Mouse (Mus musculus) cortical plate, adult 2 months (tissue): ENCODE data around the gene Hist1h4f. TPM values are rescaled to one million over a fixed set of nuclear protein-coding genes. Genes with fewer than 3 reads are reported as not detected.
"Not testable (repeated sequence)": the region's sequence is repeated elsewhere in the genome, so short reads cannot be mapped to it uniquely, and the experiment has no call there.

Source experiments
- H3K27ac ChIP-seq: fragments of 200-500 bp; 2 replicates; pipeline ENCODE4 v1.5.1; 2012; ENCODE audit warnings: low read length, control low read depth, inconsistent platforms; ENCODE audit not compliant: insufficient read depth
- H3K4me1 ChIP-seq: fragments of 200-500 bp; 2 replicates; pipeline ENCODE4 v1.6.1; 2011; ENCODE audit warnings: low read length; ENCODE audit not compliant: control insufficient read depth, insufficient read depth
- H3K4me3 ChIP-seq: fragments of 200-500 bp; 2 replicates; pipeline ENCODE4 v1.5.1; 2011; ENCODE audit warnings: mild to moderate bottlenecking, low read length, control low read depth; ENCODE audit not compliant: insufficient read depth
- CTCF ChIP-seq: fragments of 200-500 bp; IDR thresholded peaks from 2 replicates; pipeline ENCODE4 v1.5.1; 2011; ENCODE audit warnings: mild to moderate bottlenecking, control low read depth, low read length; ENCODE audit not compliant: insufficient read depth; ENCODE audit errors: extremely low read depth
- POLR2A ChIP-seq: fragments of 200-500 bp; IDR thresholded peaks from 2 replicates; pipeline ENCODE4 v1.6.1; 2011; ENCODE audit warnings: mild to moderate bottlenecking, low read length, control low read depth; ENCODE audit not compliant: insufficient read depth; ENCODE audit errors: extremely low read depth
- polyA plus RNA-seq: library from polyadenylated mRNA; depleted of rRNA; stranded (reverse); fragments of >200 nt; gene quantifications from 2 replicates; pipeline ENCODE4 v1.2.3, GENCODE M21; 2012

Hist1h4f gene
- polyA plus RNA-seq, 1 experiment: 13.1 TPM

DNA sequence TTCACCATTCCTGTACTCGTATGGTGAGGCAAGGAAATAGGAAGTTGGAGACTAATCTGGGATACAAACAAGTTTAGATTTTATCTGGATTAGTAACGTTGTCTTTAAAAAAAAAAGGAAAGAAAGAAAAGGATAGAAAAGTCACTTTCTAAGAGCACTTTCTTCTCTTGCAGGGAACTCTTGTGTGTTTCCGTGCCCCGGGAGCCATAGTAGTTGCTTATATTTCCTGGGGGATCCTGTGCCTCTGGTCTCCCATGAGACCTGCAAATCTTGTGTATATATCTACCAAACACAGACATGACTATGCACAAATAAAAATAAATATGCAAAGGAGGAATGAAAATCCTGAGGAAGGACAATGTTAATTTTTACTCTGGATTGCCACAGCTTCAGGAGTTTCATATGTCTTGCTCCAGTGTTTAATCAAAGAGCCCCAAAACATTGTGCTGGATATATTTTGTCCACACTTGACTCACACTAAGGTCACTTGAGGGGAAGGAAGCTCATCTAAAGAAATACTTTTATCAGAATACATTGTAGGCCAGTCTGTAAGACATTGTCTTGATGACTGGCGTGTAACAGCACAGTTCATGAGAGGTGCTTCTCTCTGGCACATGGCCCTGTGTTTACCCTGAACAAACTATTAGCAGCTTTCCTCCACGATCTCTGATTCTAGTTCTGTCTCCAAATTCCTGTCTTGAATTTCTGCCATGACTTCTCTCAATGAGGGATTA lies 25.6 kb upstream of the Hist1h4f start:
- Histone ChIP-seq H3K4me3 (no peak overlapping the region), H3K27ac (no peak overlapping the region), H3K4me1 (peaks cover 2% of the 10 kb centered on the region; the same call in 1 of the 2 replicates)
- TF ChIP-seq CTCF (no peak), POLR2A (no peak)

DNA sequence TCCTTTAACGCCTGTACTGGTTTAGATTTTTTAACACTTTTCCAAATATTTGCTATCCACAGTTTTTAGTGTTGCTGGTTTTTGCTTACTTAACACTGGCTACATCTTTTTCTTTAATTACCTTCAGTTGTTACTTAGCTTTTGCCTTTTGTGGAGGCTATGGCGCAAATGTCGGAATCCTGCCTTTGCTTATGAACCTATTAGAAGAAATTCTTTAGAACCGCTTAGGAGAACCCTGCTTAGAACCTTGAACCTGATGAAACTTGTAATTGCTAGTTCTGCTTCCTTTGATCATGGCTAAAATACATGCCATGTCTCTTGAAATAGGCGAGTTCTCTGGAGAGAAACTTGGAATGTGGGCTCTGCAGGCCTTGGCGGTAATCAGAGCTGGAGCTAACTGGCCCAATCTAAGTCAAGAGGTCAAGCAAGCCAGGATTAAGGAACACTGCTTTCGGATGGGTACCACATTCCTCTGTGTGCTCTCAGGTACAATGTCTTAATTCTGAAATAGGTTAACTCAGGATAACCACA lies 25.0 kb upstream of the Hist1h4f start:
- H3K27ac ChIP-seq: no peak overlapping the region
- H3K4me3 ChIP-seq: peak overlapping the region; percentile 58; the same call in 1 of the 2 replicates
- H3K4me1 ChIP-seq: peaks cover 2% of the 10 kb centered on the region; the same call in 1 of the 2 replicates
- TF ChIP-seq POLR2A (no peak), CTCF (no peak)

DNA sequence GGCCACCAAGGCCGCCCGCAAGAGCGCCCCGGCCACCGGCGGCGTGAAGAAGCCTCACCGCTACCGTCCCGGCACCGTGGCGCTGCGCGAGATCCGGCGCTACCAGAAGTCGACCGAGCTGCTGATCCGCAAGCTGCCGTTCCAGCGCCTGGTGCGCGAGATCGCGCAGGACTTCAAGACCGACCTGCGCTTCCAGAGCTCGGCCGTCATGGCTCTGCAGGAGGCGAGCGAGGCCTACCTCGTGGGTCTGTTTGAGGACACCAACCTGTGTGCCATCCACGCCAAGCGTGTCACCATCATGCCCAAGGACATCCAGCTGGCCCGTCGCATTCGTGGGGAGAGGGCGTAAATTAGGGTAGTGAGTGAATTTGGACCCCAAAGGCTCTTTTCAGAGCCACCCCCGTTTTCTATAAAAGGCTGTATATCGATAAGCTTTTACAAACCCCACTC lies 24.4 kb upstream of the Hist1h4f start:
- H3K27ac ChIP-seq, H3K4me1 ChIP-seq: not testable (repeated sequence)
- peak overlapping the region; percentile 58 for H3K4me3 ChIP-seq

DNA sequence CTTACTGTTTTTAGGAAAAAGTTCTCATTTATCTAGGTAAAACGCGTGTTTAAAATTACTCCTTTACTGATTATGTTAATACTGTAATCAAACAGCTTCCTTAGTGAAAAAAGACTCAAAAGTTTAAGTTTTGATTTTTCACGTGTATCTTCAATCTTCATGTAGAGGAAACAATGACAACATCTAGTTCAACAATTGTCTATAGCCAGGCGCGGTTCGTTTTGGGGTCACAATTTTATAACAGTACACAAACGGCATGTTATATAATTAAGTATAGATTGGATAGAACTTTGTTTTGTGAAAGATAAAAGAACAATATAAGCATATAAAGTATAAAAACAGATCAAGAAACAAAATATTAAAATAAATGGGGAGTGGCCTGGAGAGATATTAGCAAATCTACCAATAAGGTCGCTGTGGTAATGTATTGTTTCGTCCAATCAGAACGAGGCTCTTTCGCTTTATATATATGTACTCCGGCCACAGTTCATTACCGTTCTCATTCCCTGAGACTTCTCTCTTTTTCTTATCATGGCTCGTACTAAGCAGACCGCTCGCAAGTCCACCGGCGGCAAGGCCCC lies 23.9 kb upstream of the Hist1h4f start, which contains the start of gene Hist1h3d:
Gene Hist1h3d, plus strand, starts transcription at position 493 of the 581 bp plus-strand sequence.
- TF ChIP-seq CTCF (no peak), POLR2A (peak; percentile 49; the same call in 1 of the 2 replicates)

DNA sequence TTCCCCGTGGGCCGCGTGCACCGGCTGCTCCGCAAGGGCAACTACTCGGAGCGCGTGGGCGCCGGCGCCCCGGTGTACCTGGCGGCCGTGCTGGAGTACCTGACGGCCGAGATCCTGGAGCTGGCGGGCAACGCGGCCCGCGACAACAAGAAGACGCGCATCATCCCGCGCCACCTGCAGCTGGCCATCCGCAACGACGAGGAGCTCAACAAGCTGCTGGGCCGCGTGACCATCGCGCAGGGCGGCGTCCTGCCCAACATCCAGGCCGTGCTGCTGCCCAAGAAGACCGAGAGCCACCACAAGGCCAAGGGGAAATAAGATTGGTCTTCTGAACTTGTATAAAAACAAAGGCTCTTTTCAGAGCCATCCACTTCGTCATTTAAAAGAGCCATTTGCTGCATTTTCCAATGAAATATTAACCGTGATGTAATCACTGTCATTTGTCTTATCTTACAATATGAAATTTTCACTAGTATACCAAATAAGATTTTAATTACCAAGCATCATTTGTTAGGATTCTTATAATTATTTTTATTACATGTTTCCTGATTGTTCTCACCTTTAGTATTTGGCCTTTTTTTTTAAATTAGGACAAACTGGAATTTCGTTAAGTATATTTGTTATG lies 23.2 kb upstream of the Hist1h4f start:
- peak overlapping the region; percentile 95 for H3K27ac ChIP-seq
- not testable (repeated sequence) for H3K4me3 ChIP-seq, H3K4me1 ChIP-seq

More for the DNA sequence above, 23.9 kb upstream of the Hist1h4f start, which contains the start of gene Hist1h3d:
- peak within 1 kb of the TSS; percentile 95 for H3K27ac ChIP-seq
- H3K4me3 ChIP-seq: peak within 1 kb of the TSS; percentile 58
- H3K4me1 ChIP-seq: peaks cover 2% of the 10 kb centered on the region; the same call in 1 of the 2 replicates

DNA sequence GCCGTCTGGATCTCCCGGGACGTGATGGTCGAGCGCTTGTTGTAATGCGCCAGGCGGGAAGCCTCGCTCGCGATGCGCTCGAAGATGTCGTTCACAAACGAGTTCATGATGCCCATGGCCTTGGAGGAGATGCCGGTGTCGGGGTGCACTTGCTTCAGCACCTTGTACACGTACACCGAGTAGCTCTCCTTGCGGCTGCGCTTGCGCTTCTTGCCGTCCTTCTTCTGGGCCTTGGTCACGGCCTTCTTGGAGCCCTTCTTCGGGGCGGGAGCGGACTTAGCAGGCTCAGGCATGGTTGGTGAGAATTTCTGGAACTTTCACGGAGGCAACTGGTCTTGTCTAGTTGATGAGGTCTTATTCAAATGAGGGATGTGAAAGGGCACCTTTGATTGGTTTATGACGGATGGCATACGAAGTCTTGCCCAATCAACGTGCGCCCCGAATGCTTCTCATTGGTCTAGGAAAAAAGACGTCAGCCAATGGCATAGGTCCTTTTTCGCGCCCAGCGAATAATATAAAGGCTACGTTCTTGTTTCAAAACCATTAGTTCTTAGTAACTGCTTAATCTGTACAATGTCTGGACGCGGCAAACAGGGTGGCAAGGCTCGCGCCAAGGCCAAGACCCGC lies 22.6 kb upstream of the Hist1h4f start, which contains the start of the genes Hist1h2bf and Hist1h2ad:
Gene Hist1h2bf, minus strand, starts transcription at position 299 of the 627 bp plus-strand sequence.
Gene Hist1h2ad, plus strand, starts transcription at position 484 of the 627 bp plus-strand sequence.
- peak within 1 kb of the TSS; percentile 95 for H3K27ac ChIP-seq
- H3K4me3 ChIP-seq: peak within 1 kb of the TSS; percentile 32
- H3K4me1 ChIP-seq: not testable (repeated sequence)

DNA sequence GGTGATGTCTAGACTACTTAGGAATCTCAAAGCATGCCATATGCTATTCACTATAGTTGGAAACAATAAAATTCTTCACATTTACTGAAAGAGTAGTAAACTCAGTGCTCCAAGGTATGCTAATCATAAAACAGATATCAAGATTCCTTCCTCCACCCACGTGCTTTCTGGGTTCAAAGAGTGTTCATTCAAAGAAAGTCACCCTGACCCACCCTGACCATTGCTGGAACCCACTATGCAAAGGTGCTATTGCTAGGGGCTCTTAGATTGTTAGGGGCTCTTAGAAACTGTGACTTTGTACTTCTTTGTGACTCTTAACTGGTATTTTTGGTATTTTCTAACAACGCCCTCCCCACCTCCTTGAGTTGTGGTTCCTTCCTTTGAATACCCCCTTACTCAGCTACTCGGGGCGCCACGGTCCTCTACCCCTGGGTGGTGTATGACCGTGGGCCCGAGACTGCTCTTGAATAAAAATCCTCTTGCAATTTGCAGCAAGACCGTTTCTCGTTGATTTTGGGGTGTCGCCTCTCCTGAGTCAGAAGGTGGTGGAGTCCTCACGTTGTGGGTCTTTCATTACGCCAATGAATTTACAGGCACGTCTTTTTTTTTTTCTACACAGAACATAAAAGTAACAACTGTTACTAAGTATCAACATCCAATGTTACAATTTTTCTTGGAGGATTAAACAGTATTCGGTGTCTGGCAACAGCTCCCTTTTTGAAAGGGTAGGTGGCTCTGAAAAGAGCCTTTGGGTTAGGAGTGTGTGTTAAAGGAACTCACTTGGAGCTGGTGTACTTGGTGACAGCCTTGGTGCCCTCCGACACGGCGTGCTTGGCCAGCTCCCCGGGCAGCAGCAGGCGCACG lies 21.8 kb upstream of the Hist1h4f start:
- H3K4me3 ChIP-seq: peak overlapping the region; percentile 69; the same call in 1 of the 2 replicates

DNA sequence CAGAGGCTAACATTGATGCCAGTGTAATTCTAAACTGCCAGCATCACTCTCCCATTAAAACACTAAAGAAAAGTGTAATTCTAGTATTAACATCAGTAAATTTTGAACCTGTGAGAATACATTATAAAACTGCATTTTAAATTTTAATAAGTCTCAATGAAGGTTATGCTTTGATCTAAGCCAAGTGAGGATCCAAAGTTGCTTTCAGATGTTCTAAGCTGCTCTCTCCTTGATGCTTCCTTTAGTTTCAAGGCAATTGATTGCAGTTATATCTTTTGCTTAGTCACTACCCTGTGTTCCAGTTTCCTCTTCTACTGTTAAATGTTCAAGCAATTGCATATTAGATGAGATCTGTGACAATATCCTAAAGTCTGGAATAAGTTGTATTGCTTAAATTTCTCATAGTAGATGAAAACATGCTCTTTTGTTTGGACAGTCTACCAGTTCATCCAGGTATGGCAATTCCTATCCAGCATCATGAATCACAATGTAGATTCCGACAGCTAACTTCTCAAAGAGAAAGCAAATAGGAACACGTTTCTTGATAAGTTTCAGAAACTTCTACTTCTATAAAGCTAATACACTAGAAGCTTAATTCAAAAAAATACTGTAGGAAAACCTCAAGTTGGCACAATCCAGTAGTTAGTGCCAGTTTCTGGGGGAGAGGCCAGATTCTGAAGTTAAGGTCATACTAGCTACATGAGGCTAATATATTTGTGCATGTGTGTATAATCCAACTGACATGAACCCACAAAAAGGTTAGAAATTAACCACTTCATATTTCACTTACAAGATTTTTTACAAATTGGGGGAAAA lies 21.0 kb upstream of the Hist1h4f start:
- H3K27ac ChIP-seq: no peak overlapping the region

More for the DNA sequence above, 21.8 kb upstream of the Hist1h4f start:
- not testable (repeated sequence) for H3K4me1 ChIP-seq, H3K27ac ChIP-seq

DNA sequence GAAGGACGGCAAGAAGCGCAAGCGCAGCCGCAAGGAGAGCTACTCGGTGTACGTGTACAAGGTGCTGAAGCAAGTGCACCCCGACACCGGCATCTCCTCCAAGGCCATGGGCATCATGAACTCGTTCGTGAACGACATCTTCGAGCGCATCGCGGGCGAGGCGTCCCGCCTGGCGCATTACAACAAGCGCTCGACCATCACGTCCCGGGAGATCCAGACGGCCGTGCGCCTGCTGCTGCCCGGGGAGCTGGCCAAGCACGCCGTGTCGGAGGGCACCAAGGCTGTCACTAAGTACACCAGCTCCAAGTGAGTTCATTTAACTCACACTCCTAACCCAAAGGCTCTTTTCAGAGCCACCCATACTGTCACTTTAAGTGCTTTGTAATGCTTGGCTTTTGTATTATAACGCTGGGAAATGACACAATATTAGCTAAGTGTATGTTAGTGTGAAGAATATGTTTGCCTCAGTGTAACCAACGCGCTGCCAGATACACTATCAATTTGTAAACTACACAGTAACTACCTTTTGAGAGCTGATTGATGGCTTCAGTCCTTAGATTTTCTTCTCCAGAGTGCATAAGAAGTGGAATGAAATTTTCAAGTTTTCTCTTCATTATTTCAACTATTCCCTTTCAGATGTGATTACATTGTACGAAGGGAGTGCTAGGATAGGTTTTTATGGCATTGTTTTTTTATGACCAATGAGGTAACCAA lies 20.2 kb upstream of the Hist1h4f start:
- Histone ChIP-seq H3K4me3 (peak overlapping the region; percentile 69), H3K27ac (peak overlapping the region; percentile 96)
- not testable (repeated sequence) for H3K4me1 ChIP-seq

More for the DNA sequence above, 21.0 kb upstream of the Hist1h4f start:
- peaks cover 2% of the 10 kb centered on the region; the same call in 1 of the 2 replicates for H3K4me1 ChIP-seq
- no peak for TF ChIP-seq CTCF
- TF ChIP-seq POLR2A: no peak
- peak overlapping the region; percentile 69; the same call in 1 of the 2 replicates for H3K4me3 ChIP-seq
